Mouse (Mus musculus): ENCODE data around the gene Cisd2.
A peak's percentile ranks its signal among the peaks of the same experiment; 100 is the strongest.

Gene Cisd2

GRCm38 (mm10) chr3:135409219-135409618, 14.5 kb downstream of the Cisd2 start:
- DNase-seq: no peak

- no peak for DNase-seq
These were observed 16.4 kb downstream of the Cisd2 start for GRCm38 (mm10) chr3:135407351-135407750.

- DNase-seq: no peak
These were observed 19.1 kb downstream of the Cisd2 start for GRCm38 (mm10) chr3:135404599-135404998.

DNA sequence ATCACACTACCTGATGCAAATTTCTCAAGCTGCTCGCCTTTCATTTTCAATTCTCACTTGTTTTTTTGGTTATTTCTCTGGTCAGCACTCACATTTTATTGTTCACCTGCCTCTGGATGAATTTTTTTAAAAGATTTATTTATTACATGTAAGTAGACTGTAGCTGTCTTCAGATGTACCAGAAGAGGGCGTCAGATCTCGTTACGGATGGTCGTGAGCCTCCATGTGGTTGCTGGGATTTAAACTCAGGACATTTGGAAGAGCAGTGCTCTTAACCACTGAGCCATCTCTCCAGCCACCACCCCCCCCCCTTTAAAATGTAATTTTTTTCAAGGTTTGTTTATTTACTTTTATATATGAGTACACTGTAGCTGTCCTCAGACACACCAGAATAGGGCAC, 19.9 kb downstream of the Cisd2 start:
- DNase-seq: no peak

DNA sequence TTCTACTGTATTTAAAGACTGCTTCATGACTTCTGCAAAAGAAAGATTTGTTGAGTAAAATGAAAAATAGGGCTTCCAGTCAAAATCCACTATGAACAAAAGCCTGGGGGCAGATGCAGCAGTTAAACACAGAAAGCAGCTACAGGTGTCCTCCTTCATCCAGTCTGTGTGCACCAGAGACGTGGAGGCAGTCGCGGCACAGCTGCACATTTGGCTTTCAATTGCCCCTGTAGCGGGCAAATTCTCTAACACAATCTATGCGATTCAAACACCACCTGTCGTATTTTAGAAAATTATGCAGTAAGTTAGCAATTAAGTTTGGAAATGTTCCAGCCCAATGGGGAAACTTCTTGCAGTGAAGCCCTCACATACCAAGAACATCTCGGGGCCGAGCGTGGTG, 20.5 kb downstream of the Cisd2 start:
- no peak for DNase-seq

DNA sequence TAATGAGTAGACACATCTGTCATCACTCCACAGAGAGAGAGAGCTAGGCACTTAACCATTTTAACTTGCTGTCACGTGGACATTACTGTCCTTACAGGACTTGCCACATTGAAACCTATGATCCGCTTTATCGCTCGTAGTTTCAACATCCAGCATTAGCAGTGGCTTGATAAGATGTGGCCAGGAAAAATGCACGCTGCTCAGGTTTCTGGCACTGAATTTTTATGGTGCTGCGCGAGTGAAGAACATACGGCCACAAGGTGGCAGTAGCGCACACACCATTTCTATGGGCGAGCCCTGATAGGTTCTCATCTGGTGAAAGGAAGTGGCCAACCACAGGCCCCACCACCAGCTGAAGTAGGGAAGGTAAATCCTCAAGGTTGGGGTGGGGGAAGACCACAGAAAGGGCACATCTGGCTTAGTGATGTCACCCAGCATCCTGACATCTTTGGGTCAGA, 21.5 kb downstream of the Cisd2 start:
- DNase-seq: peak; percentile 80

- DNase-seq: no peak
These were observed 26.6 kb downstream of the Cisd2 start for GRCm38 (mm10) chr3:135397112-135397511.

- DNase-seq: no peak
These were observed 27.6 kb downstream of the Cisd2 start for GRCm38 (mm10) chr3:135396081-135396480.

DNA sequence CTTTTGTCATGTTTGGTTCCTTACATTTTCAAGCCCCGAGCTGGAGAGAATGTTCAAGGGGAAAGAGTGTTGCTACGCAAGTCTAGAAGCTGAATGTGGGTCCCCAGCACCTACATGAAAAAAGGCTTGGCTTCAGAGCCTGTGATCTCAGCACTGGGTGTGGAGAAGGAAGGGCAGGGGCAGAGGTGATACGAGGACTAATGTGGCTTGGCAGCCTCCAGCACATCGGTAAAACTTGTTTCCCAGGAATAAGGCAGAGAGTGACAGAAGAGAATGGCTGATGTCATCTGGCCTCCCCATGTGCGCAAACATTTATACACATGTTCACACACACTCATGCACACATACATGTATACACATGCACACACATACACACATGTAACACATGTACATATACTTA, 28.6 kb downstream of the Cisd2 start:
- no peak for DNase-seq

DNA sequence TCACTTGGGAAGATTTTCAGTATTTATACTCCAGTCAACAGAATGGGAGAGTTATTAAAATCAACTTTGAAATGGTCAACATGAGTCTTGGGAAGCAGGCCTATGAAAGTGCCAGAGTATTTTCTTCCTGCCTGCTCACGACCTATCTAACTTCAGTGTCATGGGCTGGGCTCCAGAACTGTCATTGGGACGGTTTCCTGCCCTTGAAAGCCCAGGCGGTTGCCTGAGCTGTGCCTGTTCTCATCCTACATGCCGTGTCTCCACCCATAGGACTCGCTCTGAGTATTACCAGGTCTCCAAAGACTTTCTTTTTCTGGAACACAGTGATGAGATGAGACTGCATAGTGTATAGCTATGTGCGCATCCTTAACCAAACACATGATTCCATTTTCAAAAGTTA, 30.5 kb downstream of the Cisd2 start:
- DNase-seq: no peak

GRCm38 (mm10) chr3:135379868-135380267, 43.9 kb downstream of the Cisd2 start:
- DNase-seq: no peak

- no peak for DNase-seq
These were observed 46.3 kb downstream of the Cisd2 start for GRCm38 (mm10) chr3:135377445-135377844.

- DNase-seq: no peak
These were observed 47.9 kb downstream of the Cisd2 start for GRCm38 (mm10) chr3:135375836-135376235.

GRCm38 (mm10) chr3:135357394-135357793, 66.3 kb downstream of the Cisd2 start:
- no peak for DNase-seq
